Mouse (Mus musculus) liver, adult 2 months (tissue): ENCODE measurements around the gene Zfp651.

Source experiments
- CTCF ChIP-seq: fragments of 200-500 bp; IDR thresholded peaks from 2 replicates; pipeline ENCODE4 v1.5.1; 2011; ENCODE audit warnings: low read depth, low read length, control low read depth
- POLR2A ChIP-seq: fragments of 200-500 bp; IDR thresholded peaks from 2 replicates; pipeline ENCODE4 v1.6.1; 2011; ENCODE audit warnings: low read length, control low read depth; ENCODE audit not compliant: insufficient read depth; ENCODE audit errors: extremely low read depth

- no peak for TF ChIP-seq POLR2A
- no peak for TF ChIP-seq CTCF
Observed at GRCm38 (mm10) chr9:121797722-121798121, 38.6 kb downstream of the Zfp651 start.
